Mouse (Mus musculus) heart, adult 2 months (tissue): ENCODE data around the gene Alpl.

Experiments
- CTCF ChIP-seq: fragments of 200-600 bp; IDR thresholded peaks from 2 replicates; pipeline ENCODE4 v1.8.1; 2022; ENCODE audit warnings: antibody characterized with exemption, mild to moderate bottlenecking, moderate library complexity
- EP300 ChIP-seq: fragments of 200-500 bp; IDR thresholded peaks from 2 replicates; pipeline ENCODE4 v1.6.1; 2011; ENCODE audit warnings: low read depth, low read length, control low read depth; ENCODE audit not compliant: insufficient read depth
- POLR2A ChIP-seq: fragments of 200-500 bp; IDR thresholded peaks from 2 replicates; pipeline ENCODE4 v1.6.1; 2011; ENCODE audit warnings: mild to moderate bottlenecking, low read depth, low read length, control low read depth; ENCODE audit not compliant: insufficient read depth

- TF ChIP-seq CTCF: no peak
- TF ChIP-seq EP300: no peak
- no peak for TF ChIP-seq POLR2A
Observed at GRCm38 (mm10) chr4:137791440-137791839, 4.7 kb downstream of the Alpl start.
